Mouse (Mus musculus): ENCODE data around the gene Rps3a1. TPM values are rescaled to one million over a fixed set of nuclear protein-coding genes. Genes with fewer than 3 reads are reported as not detected.
"Not testable (repeated sequence)": the region's sequence is repeated elsewhere in the genome, so short reads cannot be mapped to it uniquely, and the experiment has no call there.

Rps3a1 gene
- polyA plus RNA-seq, 1 experiment from 2014 or later, result 685 TPM

- ATAC-seq (ENCODE audit: low FRiP score), result no peak
Measured at GRCm38 (mm10) chr3:86106086-86106632, 36.3 kb downstream of the Rps3a1 start.

DNA sequence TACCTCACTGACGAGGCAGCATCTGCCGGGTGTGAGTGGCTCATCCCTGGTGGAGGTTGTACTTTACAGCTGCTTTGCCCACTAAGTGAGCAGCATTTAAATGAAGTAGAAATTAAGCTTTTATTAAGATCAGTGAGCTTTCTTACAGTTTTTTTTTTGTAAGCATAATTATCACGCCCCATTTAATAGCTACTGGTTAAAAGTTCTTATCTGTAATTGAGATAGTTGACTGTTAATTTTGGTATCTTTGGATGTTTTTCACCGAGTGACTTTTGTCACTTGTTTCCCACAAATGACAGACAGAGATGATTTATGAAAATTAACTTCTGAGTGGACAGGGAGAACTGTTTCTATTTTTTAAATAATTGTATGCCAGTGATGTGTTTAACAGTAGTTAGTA lies 37.6 kb downstream of the Rps3a1 start:
- Histone ChIP-seq H3K4me1 (replicated peaks; ENCODE audit: control insufficient read depth, insufficient read depth, low read length) (no peaks in the 10 kb centered on the region), H3K9ac (no peak overlapping the region), H3K9me3 (ENCODE audit: control insufficient read depth, low read length) (no peaks in the 10 kb centered on the region), H3K27me3 (ENCODE audit: control insufficient read depth, insufficient read depth, low read length) (no peaks in the 10 kb centered on the region), H3K4me2 (replicated peaks) (no peak overlapping the region), H3K36me3 (replicated peaks; ENCODE audit: control insufficient read depth, insufficient read depth) (no peaks in the 10 kb centered on the region), H3K27ac (no peak overlapping the region), H3K4me3 (replicated peaks; ENCODE audit: low read length) (no peak overlapping the region)
- 86% methylated on average over 4 of the region's 4 CpGs for WGBS
- DNase-seq (ENCODE audit: low spot score), result no peak
- no peak for ATAC-seq (ENCODE audit: low FRiP score)

More at GRCm38 (mm10) chr3:86106086-86106632, 36.3 kb downstream of the Rps3a1 start:
- no peak overlapping the region for H3K4me2 ChIP-seq (replicated peaks)
- no peaks in the 10 kb centered on the region for H3K27me3 ChIP-seq (ENCODE audit: control insufficient read depth, insufficient read depth, low read length)
- 96% methylated on average over 8 of the region's 8 CpGs for WGBS
- DNase-seq (ENCODE audit: low spot score), result no peak
- no peaks in the 10 kb centered on the region for H3K9me3 ChIP-seq (ENCODE audit: control insufficient read depth, low read length)
- no peak overlapping the region for H3K4me3 ChIP-seq (replicated peaks; ENCODE audit: low read length)
- H3K9ac ChIP-seq, result no peak overlapping the region
- no peaks in the 10 kb centered on the region for H3K36me3 ChIP-seq (replicated peaks; ENCODE audit: control insufficient read depth, insufficient read depth)
- no peak overlapping the region for H3K27ac ChIP-seq
- H3K4me1 ChIP-seq (replicated peaks; ENCODE audit: control insufficient read depth, insufficient read depth, low read length), result no peaks in the 10 kb centered on the region

- not testable (repeated sequence) for H3K9me3 ChIP-seq (ENCODE audit: control insufficient read depth, low read length); ATAC-seq (ENCODE audit: low FRiP score); H3K36me3 ChIP-seq (replicated peaks; ENCODE audit: control insufficient read depth, insufficient read depth); H3K4me1 ChIP-seq (replicated peaks; ENCODE audit: control insufficient read depth, insufficient read depth, low read length); DNase-seq (ENCODE audit: low spot score); H3K4me2 ChIP-seq (replicated peaks); H3K4me3 ChIP-seq (replicated peaks; ENCODE audit: low read length); H3K9ac ChIP-seq; H3K27me3 ChIP-seq (ENCODE audit: control insufficient read depth, insufficient read depth, low read length); H3K27ac ChIP-seq
- 90% methylated on average over 7 of the region's 7 CpGs for WGBS
Measured at GRCm38 (mm10) chr3:86104433-86104832, 38.1 kb downstream of the Rps3a1 start.

- ATAC-seq (ENCODE audit: low FRiP score), result no peak
- 79% methylated on average over 18 of the region's 18 CpGs for WGBS
Measured at GRCm38 (mm10) chr3:86103449-86104291, 38.8 kb downstream of the Rps3a1 start.

GRCm38 (mm10) chr3:86101956-86102355 lies 40.5 kb downstream of the Rps3a1 start:
- no peaks in the 10 kb centered on the region for H3K4me1 ChIP-seq (replicated peaks; ENCODE audit: control insufficient read depth, insufficient read depth, low read length)
- no peak overlapping the region for H3K27ac ChIP-seq
- H3K4me3 ChIP-seq (replicated peaks; ENCODE audit: low read length), result no peak overlapping the region
- no peaks in the 10 kb centered on the region for H3K36me3 ChIP-seq (replicated peaks; ENCODE audit: control insufficient read depth, insufficient read depth)
- no peaks in the 10 kb centered on the region for H3K27me3 ChIP-seq (ENCODE audit: control insufficient read depth, insufficient read depth, low read length)
- H3K4me2 ChIP-seq (replicated peaks), result no peak overlapping the region
- H3K9ac ChIP-seq, result no peak overlapping the region
- no peak for DNase-seq (ENCODE audit: low spot score)
- ATAC-seq (ENCODE audit: low FRiP score), result no peak
- H3K9me3 ChIP-seq (ENCODE audit: control insufficient read depth, low read length), result no peaks in the 10 kb centered on the region
- 87% methylated on average over 6 of the region's 6 CpGs for WGBS

More at GRCm38 (mm10) chr3:86103449-86104291, 38.8 kb downstream of the Rps3a1 start:
- DNase-seq (ENCODE audit: low spot score), result no peak
- no peaks in the 10 kb centered on the region for H3K9me3 ChIP-seq (ENCODE audit: control insufficient read depth, low read length)
- no peak overlapping the region for H3K4me2 ChIP-seq (replicated peaks)
- no peaks in the 10 kb centered on the region for H3K36me3 ChIP-seq (replicated peaks; ENCODE audit: control insufficient read depth, insufficient read depth)
- no peaks in the 10 kb centered on the region for H3K27me3 ChIP-seq (ENCODE audit: control insufficient read depth, insufficient read depth, low read length)
- no peak overlapping the region for H3K9ac ChIP-seq
- no peaks in the 10 kb centered on the region for H3K4me1 ChIP-seq (replicated peaks; ENCODE audit: control insufficient read depth, insufficient read depth, low read length)
- H3K4me3 ChIP-seq (replicated peaks; ENCODE audit: low read length), result no peak overlapping the region
- H3K27ac ChIP-seq, result no peak overlapping the region

DNA sequence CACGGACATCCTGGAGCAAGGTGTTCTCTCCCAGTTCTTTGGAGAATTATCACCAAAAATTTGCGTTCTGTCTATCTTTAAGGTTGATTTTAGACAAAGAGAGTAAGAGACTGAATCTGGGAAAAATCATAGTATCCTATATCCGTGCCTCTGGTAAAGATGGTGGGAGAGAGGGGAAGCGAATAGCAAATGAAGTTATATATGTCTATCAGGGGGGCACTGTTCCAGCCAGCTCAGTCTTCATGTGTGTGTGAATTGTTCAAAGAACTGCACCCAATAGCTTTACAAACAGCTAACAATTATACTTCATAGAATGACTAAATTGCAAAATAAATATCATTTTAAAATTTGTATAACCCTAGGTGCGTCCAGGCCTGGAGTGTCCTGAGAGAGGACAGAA lies 48.6 kb downstream of the Rps3a1 start:
- no peak for ATAC-seq (ENCODE audit: low FRiP score)

GRCm38 (mm10) chr3:86093213-86093845 lies 49.2 kb downstream of the Rps3a1 start:
- WGBS, result 26% methylated on average over 6 of the region's 6 CpGs
- ATAC-seq (ENCODE audit: low FRiP score), result peak; percentile 65; the same call in 1 of the 2 replicates
- no peak overlapping the region for H3K4me2 ChIP-seq (replicated peaks)

More for the DNA sequence above, 48.6 kb downstream of the Rps3a1 start:
- DNase-seq (ENCODE audit: low spot score), result no peak
- Histone ChIP-seq H3K4me3 (replicated peaks; ENCODE audit: low read length) (no peak overlapping the region), H3K27me3 (ENCODE audit: control insufficient read depth, insufficient read depth, low read length) (no peaks in the 10 kb centered on the region), H3K9ac (no peak overlapping the region), H3K4me1 (replicated peaks; ENCODE audit: control insufficient read depth, insufficient read depth, low read length) (peaks cover 19% of the 10 kb centered on the region), H3K36me3 (replicated peaks; ENCODE audit: control insufficient read depth, insufficient read depth) (no peaks in the 10 kb centered on the region), H3K9me3 (ENCODE audit: control insufficient read depth, low read length) (no peaks in the 10 kb centered on the region), H3K27ac (peak overlapping the region; percentile 73), H3K4me2 (replicated peaks) (no peak overlapping the region)
- WGBS, result 63% methylated on average over 5 of the region's 5 CpGs

More at GRCm38 (mm10) chr3:86093213-86093845, 49.2 kb downstream of the Rps3a1 start:
- peaks cover 19% of the 10 kb centered on the region for H3K4me1 ChIP-seq (replicated peaks; ENCODE audit: control insufficient read depth, insufficient read depth, low read length)
- no peaks in the 10 kb centered on the region for H3K36me3 ChIP-seq (replicated peaks; ENCODE audit: control insufficient read depth, insufficient read depth)
- H3K27ac ChIP-seq, result peak overlapping the region; percentile 73
- H3K27me3 ChIP-seq (ENCODE audit: control insufficient read depth, insufficient read depth, low read length), result no peaks in the 10 kb centered on the region
- no peaks in the 10 kb centered on the region for H3K9me3 ChIP-seq (ENCODE audit: control insufficient read depth, low read length)
- H3K4me3 ChIP-seq (replicated peaks; ENCODE audit: low read length), result no peak overlapping the region
- no peak overlapping the region for H3K9ac ChIP-seq
- DNase-seq (ENCODE audit: low spot score), result peak; percentile 64

Data from hindbrain, embryonic 14.5 days (tissue).